Mouse (Mus musculus) E14TG2a.4 (cell line): ENCODE results near the gene Snx6.

Experiments
- CTCF ChIP-seq: conservative IDR thresholded peaks from 2 replicates; pipeline ENCODE4 v1.5.1; 2014; ENCODE audit warnings: low read length
- NANOG ChIP-seq: IDR thresholded peaks from 2 replicates; pipeline ENCODE4 v1.6.1; 2014; ENCODE audit warnings: borderline replicate concordance, low read length, mixed read lengths
- POU5F1 ChIP-seq: IDR thresholded peaks from 2 replicates; pipeline ENCODE4 v1.6.1; 2014; ENCODE audit warnings: low read length, borderline replicate concordance

DNA sequence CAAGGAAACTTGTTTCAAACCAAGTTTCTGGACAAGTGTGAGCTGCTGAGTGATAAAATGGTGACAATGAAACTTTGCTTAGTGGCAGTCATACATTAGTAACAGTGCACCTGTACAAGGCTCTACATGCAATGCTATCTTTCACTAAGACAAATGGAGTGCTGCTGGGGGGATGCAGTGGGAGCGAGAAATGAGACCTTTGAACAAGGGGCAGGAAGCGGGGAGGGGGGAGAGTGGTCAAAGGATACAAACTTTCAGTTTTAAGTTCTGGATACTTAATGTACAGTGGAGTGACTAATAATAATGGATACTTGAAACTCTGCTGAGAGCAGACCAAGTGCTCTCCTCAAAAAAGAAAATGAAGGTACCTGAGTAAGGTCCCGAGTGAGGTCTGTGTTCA lies 1.1 kb downstream of the Snx6 start:
- TF ChIP-seq CTCF (no peak), NANOG (no peak), POU5F1 (no peak)
